Mouse (Mus musculus) testis, adult 2 months (tissue): ENCODE results near the gene Lexm. TPM values are rescaled to one million over a fixed set of nuclear protein-coding genes. Genes with fewer than 3 reads are reported as not detected.

Experiments
- H3K27ac ChIP-seq: fragments of 200-500 bp; 2 replicates; pipeline ENCODE4 v1.5.1; 2012; ENCODE audit warnings: low read depth, low read length; ENCODE audit not compliant: control insufficient read depth, insufficient read depth
- H3K27me3 ChIP-seq: fragments of 200-500 bp; 2 replicates; pipeline ENCODE4 v1.6.1; 2012; ENCODE audit warnings: mild to moderate bottlenecking, low read length, moderate library complexity; ENCODE audit not compliant: control insufficient read depth, insufficient read depth
- H3K36me3 ChIP-seq: fragments of 200-500 bp; 2 replicates; pipeline ENCODE4 v1.6.1; 2012; ENCODE audit warnings: mild to moderate bottlenecking, low read length; ENCODE audit not compliant: control insufficient read depth, insufficient read depth
- H3K4me1 ChIP-seq: fragments of 200-500 bp; 2 replicates; pipeline ENCODE4 v1.6.1; 2012; ENCODE audit warnings: low read length; ENCODE audit not compliant: control insufficient read depth, insufficient read depth
- H3K4me3 ChIP-seq: fragments of 200-500 bp; 2 replicates; pipeline ENCODE4 v1.5.1; 2012; ENCODE audit warnings: low read depth, mild to moderate bottlenecking, low read length, moderate library complexity, mixed read lengths; ENCODE audit not compliant: control insufficient read depth
- CTCF ChIP-seq: fragments of 200-500 bp; IDR thresholded peaks from 2 replicates; pipeline ENCODE4 v1.5.1; 2012; ENCODE audit warnings: low read depth, mild to moderate bottlenecking, inconsistent platforms, low read length, moderate library complexity; ENCODE audit not compliant: control insufficient read depth, insufficient read depth, insufficient replicate concordance
- POLR2A ChIP-seq: fragments of 200-500 bp; IDR thresholded peaks from 2 replicates; pipeline ENCODE4 v1.6.1; 2012; ENCODE audit warnings: low read depth, mild to moderate bottlenecking, inconsistent platforms, low read length, moderate library complexity; ENCODE audit not compliant: control insufficient read depth
- polyA plus RNA-seq: library from polyadenylated mRNA; depleted of rRNA; stranded (reverse); fragments of >200 nt; gene quantifications from 2 replicates; pipeline ENCODE4 v1.2.3, GENCODE M21; 2012; rRNA removed

The Lexm gene
- 54.3 and 56.3 TPM in 2 replicates for polyA plus RNA-seq

- Histone ChIP-seq H3K36me3 (no peaks in the 10 kb centered on the region), H3K27me3 (no peaks in the 10 kb centered on the region), H3K27ac (no peak within 1 kb of the TSS), H3K4me3 (peak within 1 kb of the TSS; percentile 80), H3K4me1 (peaks cover 16% of the 10 kb centered on the region)
- no peak for TF ChIP-seq CTCF
- TF ChIP-seq POLR2A: peak; percentile 35; the same call in 1 of the 2 replicates
Measured at GRCm38 (mm10) chr4:106617056-106617455, at the start of gene Lexm. Gene Lexm, minus strand, starts transcription at chr4:106617241.

- H3K4me3 ChIP-seq: no peak overlapping the region
- TF ChIP-seq POLR2A (no peak), CTCF (no peak)
- peaks cover 8% of the 10 kb centered on the region for H3K36me3 ChIP-seq
- no peak overlapping the region for H3K27ac ChIP-seq
- H3K4me1 ChIP-seq: no peaks in the 10 kb centered on the region
- H3K27me3 ChIP-seq: no peaks in the 10 kb centered on the region
Measured at GRCm38 (mm10) chr4:106666546-106666945, 49.5 kb upstream of the Lexm start.

GRCm38 (mm10) chr4:106665673-106666072 lies 48.6 kb upstream of the Lexm start:
- H3K4me1 ChIP-seq: no peaks in the 10 kb centered on the region
- no peak overlapping the region for H3K27ac ChIP-seq
- TF ChIP-seq POLR2A (no peak), CTCF (no peak)
- no peaks in the 10 kb centered on the region for H3K27me3 ChIP-seq
- no peak overlapping the region for H3K4me3 ChIP-seq
- H3K36me3 ChIP-seq: peaks cover 8% of the 10 kb centered on the region

GRCm38 (mm10) chr4:106665269-106665668 lies 48.2 kb upstream of the Lexm start:
- H3K36me3 ChIP-seq: peaks cover 8% of the 10 kb centered on the region
- TF ChIP-seq CTCF (no peak), POLR2A (no peak)
- H3K27ac ChIP-seq: no peak overlapping the region
- H3K4me1 ChIP-seq: no peaks in the 10 kb centered on the region
- no peaks in the 10 kb centered on the region for H3K27me3 ChIP-seq
- H3K4me3 ChIP-seq: no peak overlapping the region

- Histone ChIP-seq H3K27ac (no peak overlapping the region), H3K36me3 (peaks cover 7% of the 10 kb centered on the region), H3K4me3 (no peak overlapping the region), H3K27me3 (no peaks in the 10 kb centered on the region), H3K4me1 (no peaks in the 10 kb centered on the region)
- TF ChIP-seq CTCF (no peak), POLR2A (no peak)
Measured at GRCm38 (mm10) chr4:106664697-106665096, 47.7 kb upstream of the Lexm start.

- Histone ChIP-seq H3K27ac (no peak overlapping the region), H3K36me3 (peaks cover 5% of the 10 kb centered on the region)
- TF ChIP-seq POLR2A: no peak
- TF ChIP-seq CTCF: no peak
Measured at GRCm38 (mm10) chr4:106663956-106664470, 47.0 kb upstream of the Lexm start.

GRCm38 (mm10) chr4:106655681-106656080 lies 38.6 kb upstream of the Lexm start:
- Histone ChIP-seq H3K27me3 (no peaks in the 10 kb centered on the region), H3K27ac (no peak overlapping the region), H3K36me3 (peaks cover 1% of the 10 kb centered on the region; the same call in 1 of the 2 replicates), H3K4me3 (no peak overlapping the region), H3K4me1 (peaks cover 8% of the 10 kb centered on the region)
- TF ChIP-seq CTCF (no peak), POLR2A (no peak)

More at GRCm38 (mm10) chr4:106663956-106664470, 47.0 kb upstream of the Lexm start:
- no peaks in the 10 kb centered on the region for H3K27me3 ChIP-seq
- H3K4me3 ChIP-seq: no peak overlapping the region
- H3K4me1 ChIP-seq: no peaks in the 10 kb centered on the region

GRCm38 (mm10) chr4:106653051-106653450 lies 36.0 kb upstream of the Lexm start:
- Histone ChIP-seq H3K4me3 (no peak overlapping the region), H3K27ac (no peak overlapping the region), H3K27me3 (no peaks in the 10 kb centered on the region), H3K4me1 (peaks cover 11% of the 10 kb centered on the region), H3K36me3 (peaks cover under 1% of the 10 kb centered on the region; the same call in 1 of the 2 replicates)
- TF ChIP-seq POLR2A: 0 out of 2 replicates have a peak, but pooled peaks have one; percentile 10
- TF ChIP-seq CTCF: no peak
